Mouse (Mus musculus): ENCODE data around the gene Olfr1131. TPM values are rescaled to one million over a fixed set of nuclear protein-coding genes. Genes with fewer than 3 reads are reported as not detected.

The Olfr1131 gene
- not detected in 2 replicates for polyA plus RNA-seq (2012; rRNA removed; ENCODE audit: low replicate concordance)

GRCm38 (mm10) chr2:87626804-87627203 lies at the start of gene Olfr1131:
Olfr1131 (plus strand) TSS chr2:87627104.

GRCm38 (mm10) chr2:87605912-87606311 lies 21.0 kb upstream of the Olfr1131 start, which contains the start of gene Olfr1130:
Olfr1130 (plus strand) TSS chr2:87606212.

GRCm38 (mm10) chr2:87637435-87637834 lies 10.5 kb downstream of the Olfr1131 start, which contains the start of gene Olfr1132:
Olfr1132 (minus strand) TSS chr2:87637535.

GRCm38 (mm10) chr2:87647274-87647673 lies 20.4 kb downstream of the Olfr1131 start, which contains the start of gene Olfr1133:
Olfr1133 (minus strand) TSS chr2:87647374.

GRCm38 (mm10) chr2:87658360-87658759 lies 31.5 kb downstream of the Olfr1131 start, which contains the start of gene Olfr1134:
Olfr1134 (minus strand) TSS chr2:87658460.

GRCm38 (mm10) chr2:87673564-87673963 lies 46.7 kb downstream of the Olfr1131 start, which contains the start of gene Olfr1135:
Olfr1135 (minus strand) TSS chr2:87673664.

Other genes with a start within 250 kb of the Olfr1131 start
- gene Olfr1122, start 241.3 kb upstream of the Olfr1131 start, polyA plus RNA-seq (2012; rRNA removed; ENCODE audit: low replicate concordance), result not detected in 2 replicates
- gene Olfr1123, start 210.5 kb upstream of the Olfr1131 start, polyA plus RNA-seq (2012; rRNA removed; ENCODE audit: low replicate concordance), result not detected in 2 replicates
- not detected in 2 replicates for gene Olfr1124, start 196.8 kb upstream of the Olfr1131 start, polyA plus RNA-seq (2012; rRNA removed; ENCODE audit: low replicate concordance)
- not detected in 2 replicates for gene Olfr1126, start 173.1 kb upstream of the Olfr1131 start, polyA plus RNA-seq (2012; rRNA removed; ENCODE audit: low replicate concordance)
- not detected in 2 replicates for gene Pramel7, start 130.0 kb upstream of the Olfr1131 start, polyA plus RNA-seq (2012; rRNA removed; ENCODE audit: low replicate concordance)
- gene Pramel6, start 120.5 kb upstream of the Olfr1131 start, polyA plus RNA-seq (2012; rRNA removed; ENCODE audit: low replicate concordance), result not detected in 2 replicates
- gene Olfr153, start 95.3 kb upstream of the Olfr1131 start, polyA plus RNA-seq (2012; rRNA removed; ENCODE audit: low replicate concordance), result not detected in 2 replicates
- gene Olfr1128, start 81.6 kb upstream of the Olfr1131 start, polyA plus RNA-seq (2012; rRNA removed; ENCODE audit: low replicate concordance), result not detected in 2 replicates
- gene Olfr1129, start 53.2 kb upstream of the Olfr1131 start, polyA plus RNA-seq (2012; rRNA removed; ENCODE audit: low replicate concordance), result not detected in 2 replicates
- not detected in 2 replicates for gene Olfr1130, start 20.9 kb upstream of the Olfr1131 start, polyA plus RNA-seq (2012; rRNA removed; ENCODE audit: low replicate concordance)
- not detected in 2 replicates for gene Olfr1132, start 10.4 kb downstream of the Olfr1131 start, polyA plus RNA-seq (2012; rRNA removed; ENCODE audit: low replicate concordance)
- not detected in 2 replicates for gene Olfr1133, start 20.3 kb downstream of the Olfr1131 start, polyA plus RNA-seq (2012; rRNA removed; ENCODE audit: low replicate concordance)
- gene Olfr1134, start 31.4 kb downstream of the Olfr1131 start, polyA plus RNA-seq (2012; rRNA removed; ENCODE audit: low replicate concordance), result not detected in 2 replicates
- not detected in 2 replicates for gene Olfr1135, start 46.6 kb downstream of the Olfr1131 start, polyA plus RNA-seq (2012; rRNA removed; ENCODE audit: low replicate concordance)
- gene Olfr1136, start 66.8 kb downstream of the Olfr1131 start, polyA plus RNA-seq (2012; rRNA removed; ENCODE audit: low replicate concordance), result not detected in 2 replicates
- gene Olfr1137, start 86.1 kb downstream of the Olfr1131 start, polyA plus RNA-seq (2012; rRNA removed; ENCODE audit: low replicate concordance), result not detected in 2 replicates
- gene Olfr1138, start 112.9 kb downstream of the Olfr1131 start, polyA plus RNA-seq (2012; rRNA removed; ENCODE audit: low replicate concordance), result not detected in 2 replicates
- gene Olfr1140, start 116.6 kb downstream of the Olfr1131 start, polyA plus RNA-seq (2012; rRNA removed; ENCODE audit: low replicate concordance), result not detected in 2 replicates
- not detected in 2 replicates for gene Olfr1141, start 126.9 kb downstream of the Olfr1131 start, polyA plus RNA-seq (2012; rRNA removed; ENCODE audit: low replicate concordance)
- gene Olfr152, start 152.4 kb downstream of the Olfr1131 start, polyA plus RNA-seq (2012; rRNA removed; ENCODE audit: low replicate concordance), result not detected in 2 replicates
- not detected in 2 replicates for gene Olfr1143, start 173.5 kb downstream of the Olfr1131 start, polyA plus RNA-seq (2012; rRNA removed; ENCODE audit: low replicate concordance)
- not detected in 2 replicates for gene Olfr1145, start 182.7 kb downstream of the Olfr1131 start, polyA plus RNA-seq (2012; rRNA removed; ENCODE audit: low replicate concordance)
- not detected in 2 replicates for gene Olfr1148, start 203.4 kb downstream of the Olfr1131 start, polyA plus RNA-seq (2012; rRNA removed; ENCODE audit: low replicate concordance)
- gene Olfr1150-ps1, start 216.9 kb downstream of the Olfr1131 start, polyA plus RNA-seq (2012; rRNA removed; ENCODE audit: low replicate concordance), result not detected in 2 replicates
- not detected in 2 replicates for gene Olfr1151, start 228.8 kb downstream of the Olfr1131 start, polyA plus RNA-seq (2012; rRNA removed; ENCODE audit: low replicate concordance)
- not detected in 2 replicates for gene Olfr1152, start 239.4 kb downstream of the Olfr1131 start, polyA plus RNA-seq (2012; rRNA removed; ENCODE audit: low replicate concordance)

Data from duodenum, adult 2 months (tissue).